Comparison of ENCODE assay signal across 14 mouse cellular contexts in the genomic region with DNA sequence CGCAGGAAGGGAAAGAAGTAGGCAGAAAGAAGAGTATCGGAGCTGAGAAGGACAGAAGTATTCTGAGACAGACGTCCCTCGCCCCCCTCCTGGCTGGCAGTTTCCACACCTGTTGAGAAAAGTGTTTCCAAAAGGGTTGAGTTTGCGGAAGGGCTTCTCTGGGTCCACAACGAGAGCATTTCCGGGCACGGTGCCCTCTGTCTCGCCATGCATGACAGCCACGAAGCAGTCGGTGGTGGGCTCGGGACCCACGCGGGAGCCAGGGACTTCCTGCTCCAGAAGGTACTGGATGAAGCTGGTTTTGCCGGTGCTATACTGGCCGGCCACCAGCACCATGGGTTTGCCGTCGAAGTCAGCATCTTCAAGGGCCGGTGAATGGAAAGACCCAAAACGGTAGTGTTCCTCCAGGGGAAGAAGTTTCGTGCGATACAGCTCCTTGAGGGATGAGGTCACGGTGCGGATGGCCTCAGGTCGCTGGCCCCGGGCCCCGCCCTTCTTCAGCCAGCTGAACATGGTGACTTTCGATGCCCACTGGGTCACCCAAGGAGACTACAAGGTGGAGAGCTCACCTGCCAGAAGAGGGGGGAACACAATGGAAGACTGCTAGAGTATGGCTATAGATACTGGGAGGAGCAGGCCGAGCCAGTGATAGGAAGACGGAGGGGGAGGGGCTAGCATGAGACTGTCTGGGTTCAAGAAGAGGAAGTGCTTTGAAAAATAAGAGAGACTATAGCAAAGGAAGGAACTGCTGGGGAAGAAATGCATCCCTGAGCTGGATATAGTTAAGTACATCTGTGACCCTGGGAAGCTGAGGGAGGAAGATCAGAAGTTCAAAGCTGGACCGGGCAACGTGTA. TPM values are rescaled to one million over a fixed set of nuclear protein-coding genes. Genes with fewer than 3 reads are reported as not detected.
A peak's percentile ranks its signal among the peaks of the same experiment; 100 is the strongest.
DNase-seq lines count a peak whose midpoint lies in the region; ATAC-seq and TF ChIP-seq lines count a peak whose summit lies in the region.
"Had no signal": no experiment of that assay in that cellular context is flagged by ENCODE, and none has a peak within 500 bp of the region (broad histone marks: within the 10 kb centered on the region; RNA-seq: fewer than 3 reads in every experiment).

No protein-coding gene starts in this region.

- no peaks in the 10 kb centered on the region for H3K9me3 ChIP-seq in heart, embryonic 13.5 days
- no peaks in the 10 kb centered on the region; the same call in 1 of the 2 replicates for H3K9me3 ChIP-seq in heart, embryonic 11.5 days (replicated peaks; ENCODE audit: control insufficient read depth, low read length)
- H3K9me3 ChIP-seq in lung, postnatal 0 days (ENCODE audit: low read length) = no peaks in the 10 kb centered on the region
- no peaks in the 10 kb centered on the region for H3K9me3 ChIP-seq in stomach, embryonic 14.5 days (ENCODE audit: control insufficient read depth, low read depth, low read length)
- H3K9me3 ChIP-seq in forebrain, postnatal 0 days (ENCODE audit: low read length) = no peaks in the 10 kb centered on the region
- no peaks in the 10 kb centered on the region for H3K9me3 ChIP-seq in midbrain, postnatal 0 days (ENCODE audit: low read length)
- H3K9me3 ChIP-seq: midbrain, embryonic 10.5 days; neural tube, embryonic 13.5 days had no signal

- no peak for TF ChIP-seq EP300 in lung, postnatal 0 days (IDR thresholded peaks at IDR 0.05)

- H3K4me2 ChIP-seq in heart, embryonic 13.5 days = peak overlapping the region; percentile 72
- H3K4me2 ChIP-seq in heart, embryonic 11.5 days = no peak overlapping the region; the same call in 1 of the 2 replicates
- peak overlapping the region; percentile 46 for H3K4me2 ChIP-seq in lung, postnatal 0 days (replicated peaks; ENCODE audit: low read depth, low read length)
- peak overlapping the region; percentile 17; the same call in 1 of the 2 replicates for H3K4me2 ChIP-seq in stomach, embryonic 14.5 days (replicated peaks; ENCODE audit: low read depth, low read length)
- H3K4me2 ChIP-seq in forebrain, postnatal 0 days (ENCODE audit: low read depth) = no peak overlapping the region
- no peak overlapping the region for H3K4me2 ChIP-seq in midbrain, postnatal 0 days (ENCODE audit: low read depth, low read length, poor library complexity, severe bottlenecking)
- H3K4me2 ChIP-seq: neural tube, embryonic 13.5 days had no signal

- no peak for ATAC-seq in heart, embryonic 13.5 days (ENCODE audit: extremely low read depth, insufficient number of reproducible peaks, low FRiP score, low TSS enrichment)
- ATAC-seq in heart, embryonic 11.5 days (replicated peaks; ENCODE audit: insufficient number of reproducible peaks, low FRiP score, low TSS enrichment) = no peak
- no peak for ATAC-seq in lung, postnatal 0 days
- ATAC-seq in stomach, embryonic 14.5 days (ENCODE audit: insufficient number of reproducible peaks, insufficient read depth, low FRiP score, low read depth) = no peak
- ATAC-seq in forebrain, postnatal 0 days = no peak
- ATAC-seq in midbrain, postnatal 0 days (ENCODE audit: low FRiP score) = no peak

- no peak for DNase-seq in lung, postnatal 0 days (ENCODE audit: low spot score)
- DNase-seq in lung, postnatal 36 days = no peak
- DNase-seq in forebrain, postnatal 0 days = no peak
- DNase-seq in midbrain, postnatal 0 days (ENCODE audit: low spot score) = no peak
- DNase-seq: cerebellum, adult 2 months; left cerebral cortex, postnatal 4 days; right cerebral cortex, postnatal 25 days; thymus, postnatal 4 days had no signal

- 71% methylated on average over 32 of the region's 32 CpGs for WGBS in heart, embryonic 13.5 days
- 78% methylated on average over 32 of the region's 32 CpGs for WGBS in heart, embryonic 11.5 days (ENCODE audit: insufficient replicate concordance)
- WGBS in lung, postnatal 0 days = 54% methylated on average over 32 of the region's 32 CpGs
- WGBS in stomach, embryonic 14.5 days = 83% methylated on average over 32 of the region's 32 CpGs
- WGBS in forebrain, postnatal 0 days = 85% methylated on average over 32 of the region's 32 CpGs
- 84% methylated on average over 32 of the region's 32 CpGs for WGBS in midbrain, postnatal 0 days

- H3K27me3 ChIP-seq in heart, embryonic 13.5 days (replicated peaks) = no peaks in the 10 kb centered on the region
- H3K27me3 ChIP-seq in heart, embryonic 11.5 days (ENCODE audit: control insufficient read depth, insufficient read depth, low read length) = no peaks in the 10 kb centered on the region
- no peaks in the 10 kb centered on the region for H3K27me3 ChIP-seq in lung, postnatal 0 days (replicated peaks; ENCODE audit: insufficient read depth, low read length)
- no peaks in the 10 kb centered on the region for H3K27me3 ChIP-seq in stomach, embryonic 14.5 days (ENCODE audit: control insufficient read depth, insufficient read depth, low read length)
- H3K27me3 ChIP-seq in forebrain, postnatal 0 days (ENCODE audit: insufficient read depth, low read length) = no peaks in the 10 kb centered on the region
- H3K27me3 ChIP-seq in midbrain, postnatal 0 days (ENCODE audit: insufficient read depth, low read length) = no peaks in the 10 kb centered on the region
- H3K27me3 ChIP-seq: neural tube, embryonic 13.5 days had no signal

- H3K4me3 ChIP-seq in heart, embryonic 13.5 days = peak overlapping the region; percentile 24
- no peak overlapping the region for H3K4me3 ChIP-seq in heart, embryonic 11.5 days (ENCODE audit: low read depth, low read length)
- peak overlapping the region; percentile 17 for H3K4me3 ChIP-seq in lung, postnatal 0 days (ENCODE audit: low read depth, low read length)
- H3K4me3 ChIP-seq in embryonic fibroblast, embryonic 13.5 days (ENCODE audit: insufficient read depth, low read length) = no peak overlapping the region
- H3K4me3 ChIP-seq in stomach, embryonic 14.5 days (ENCODE audit: low read depth, low read length) = no peak overlapping the region; the same call in 1 of the 2 replicates
- H3K4me3 ChIP-seq in forebrain, postnatal 0 days (ENCODE audit: low read depth, low read length) = no peak overlapping the region
- H3K4me3 ChIP-seq in midbrain, postnatal 0 days (ENCODE audit: low read depth, low read length) = no peak overlapping the region
- H3K4me3 ChIP-seq: midbrain, embryonic 10.5 days; neural tube, embryonic 13.5 days had no signal

- TF ChIP-seq CTCF in lung, postnatal 0 days (IDR thresholded peaks at IDR 0.05) = no peak
- TF ChIP-seq CTCF in embryonic fibroblast, embryonic 13.5 days (IDR thresholded peaks at IDR 0.05; ENCODE audit: borderline replicate concordance, insufficient read depth, low read length) = no peak
- TF ChIP-seq CTCF in forebrain, postnatal 0 days (IDR thresholded peaks at IDR 0.05; ENCODE audit: low read depth) = no peak
- no peak for TF ChIP-seq CTCF in midbrain, postnatal 0 days (IDR thresholded peaks at IDR 0.05)

- H3K27ac ChIP-seq in heart, embryonic 13.5 days (replicated peaks) = peak overlapping the region; percentile 91
- H3K27ac ChIP-seq in heart, embryonic 11.5 days (ENCODE audit: low read depth, low read length) = no peak overlapping the region
- peak overlapping the region; percentile 93 for H3K27ac ChIP-seq in lung, postnatal 0 days (ENCODE audit: low read length)
- peak overlapping the region; percentile 74 for H3K27ac ChIP-seq in embryonic fibroblast, embryonic 13.5 days (ENCODE audit: insufficient read depth, low read length)
- peak overlapping the region; percentile 92; the same call in 1 of the 2 replicates for H3K27ac ChIP-seq in stomach, embryonic 14.5 days (ENCODE audit: low read length)
- no peak overlapping the region for H3K27ac ChIP-seq in forebrain, postnatal 0 days (ENCODE audit: low read depth, low read length)
- H3K27ac ChIP-seq in midbrain, postnatal 0 days (ENCODE audit: low read depth, low read length) = no peak overlapping the region
- H3K27ac ChIP-seq: midbrain, embryonic 10.5 days; neural tube, embryonic 13.5 days had no signal

- H3K4me1 ChIP-seq in heart, embryonic 13.5 days = peaks cover 54% of the 10 kb centered on the region
- peaks cover 20% of the 10 kb centered on the region for H3K4me1 ChIP-seq in heart, embryonic 11.5 days (ENCODE audit: control insufficient read depth, insufficient read depth, low read length)
- H3K4me1 ChIP-seq in lung, postnatal 0 days (ENCODE audit: insufficient read depth, low read depth, low read length) = peaks cover 39% of the 10 kb centered on the region
- H3K4me1 ChIP-seq in embryonic fibroblast, embryonic 13.5 days (ENCODE audit: control insufficient read depth, insufficient read depth, low read length) = peaks cover 28% of the 10 kb centered on the region
- peaks cover 24% of the 10 kb centered on the region for H3K4me1 ChIP-seq in stomach, embryonic 14.5 days (ENCODE audit: control insufficient read depth, insufficient read depth, low read length)
- no peaks in the 10 kb centered on the region for H3K4me1 ChIP-seq in forebrain, postnatal 0 days (ENCODE audit: insufficient read depth)
- no peaks in the 10 kb centered on the region for H3K4me1 ChIP-seq in midbrain, postnatal 0 days (ENCODE audit: insufficient read depth, low read length)

- H3K36me3 ChIP-seq in heart, embryonic 13.5 days = peaks cover 24% of the 10 kb centered on the region
- no peaks in the 10 kb centered on the region for H3K36me3 ChIP-seq in heart, embryonic 11.5 days (ENCODE audit: control insufficient read depth, insufficient read depth, low read length)
- H3K36me3 ChIP-seq in lung, postnatal 0 days (ENCODE audit: insufficient read depth, low read length) = no peaks in the 10 kb centered on the region
- H3K36me3 ChIP-seq in stomach, embryonic 14.5 days (ENCODE audit: control insufficient read depth, insufficient read depth, low read length) = peaks cover 3% of the 10 kb centered on the region; the same call in 1 of the 2 replicates
- H3K36me3 ChIP-seq in forebrain, postnatal 0 days (ENCODE audit: insufficient read depth) = no peaks in the 10 kb centered on the region
- no peaks in the 10 kb centered on the region for H3K36me3 ChIP-seq in midbrain, postnatal 0 days (ENCODE audit: insufficient read depth, low read length)
- H3K36me3 ChIP-seq: midbrain, embryonic 10.5 days; neural tube, embryonic 13.5 days had no signal

- TF ChIP-seq POLR2A in embryonic fibroblast, embryonic 13.5 days (IDR thresholded peaks at IDR 0.05; ENCODE audit: low read depth, low read length) = no peak

- peak overlapping the region; percentile 70 for H3K9ac ChIP-seq in heart, embryonic 13.5 days
- no peak overlapping the region for H3K9ac ChIP-seq in heart, embryonic 11.5 days (ENCODE audit: low read depth, low read length)
- no peak overlapping the region for H3K9ac ChIP-seq in lung, postnatal 0 days (replicated peaks; ENCODE audit: low read depth)
- H3K9ac ChIP-seq in stomach, embryonic 14.5 days (replicated peaks; ENCODE audit: low read depth, low read length) = no peak overlapping the region
- no peak overlapping the region for H3K9ac ChIP-seq in forebrain, postnatal 0 days
- H3K9ac ChIP-seq in midbrain, postnatal 0 days (replicated peaks; ENCODE audit: low read length, poor library complexity, severe bottlenecking) = no peak overlapping the region
- H3K9ac ChIP-seq: neural tube, embryonic 13.5 days had no signal

RNA-seq across cellular contexts. Expression of a gene that starts 3.3 kb away (rescaled TPM):
- 37.4 and 40.2 TPM in 2 replicates for polyA plus RNA-seq in heart, embryonic 13.5 days (2015; fragmentation: Nextera tagmentation; extraction: Ambion mirVana)
- polyA plus RNA-seq in heart, embryonic 11.5 days (2014; fragmentation: Nextera tagmentation; extraction: Ambion mirVana) = 16.3 and 23.4 TPM in 2 replicates
- 92.2 and 113 TPM in 2 replicates for polyA plus RNA-seq in lung, postnatal 0 days (2015; fragmentation: Nextera tagmentation; extraction: Ambion mirVana)
- polyA plus RNA-seq in embryonic fibroblast, embryonic 13.5 days (2011; ENCODE audit: insufficient read length, low read depth, missing spikeins) = 136 and 191 TPM in 2 replicates
- polyA plus RNA-seq in stomach, embryonic 14.5 days (2014; fragmentation: Nextera tagmentation; extraction: Ambion mirVana) = 36.1 and 49.9 TPM in 2 replicates
- 3.1 and 3.5 TPM in 2 replicates for total RNA-seq in forebrain, postnatal 0 days (2014; rRNA removed)
- polyA plus RNA-seq in forebrain, postnatal 0 days (2015; fragmentation: Nextera tagmentation; extraction: Ambion mirVana) = 4.4 and 5.0 TPM in 2 replicates
- 5.6 and 5.9 TPM in 2 replicates for total RNA-seq in midbrain, postnatal 0 days (2014; rRNA removed)
- polyA plus RNA-seq in midbrain, postnatal 0 days (2015; fragmentation: Nextera tagmentation; extraction: Ambion mirVana) = 3.9 and 4.3 TPM in 2 replicates

RNA-seq across cellular contexts. Expression of a gene that starts 18.2 kb away (rescaled TPM):
- polyA plus RNA-seq in heart, embryonic 13.5 days (2015; fragmentation: Nextera tagmentation; extraction: Ambion mirVana) = 107 and 116 TPM in 2 replicates
- 130 and 137 TPM in 2 replicates for polyA plus RNA-seq in heart, embryonic 11.5 days (2014; fragmentation: Nextera tagmentation; extraction: Ambion mirVana)
- 196 and 204 TPM in 2 replicates for polyA plus RNA-seq in lung, postnatal 0 days (2015; fragmentation: Nextera tagmentation; extraction: Ambion mirVana)
- polyA plus RNA-seq in embryonic fibroblast, embryonic 13.5 days (2011; ENCODE audit: insufficient read length, low read depth, missing spikeins) = 87.7 and 98.1 TPM in 2 replicates
- 187 and 201 TPM in 2 replicates for polyA plus RNA-seq in stomach, embryonic 14.5 days (2014; fragmentation: Nextera tagmentation; extraction: Ambion mirVana)
- total RNA-seq in forebrain, postnatal 0 days (2014; rRNA removed) = 117 and 189 TPM in 2 replicates
- 143 and 154 TPM in 2 replicates for polyA plus RNA-seq in forebrain, postnatal 0 days (2015; fragmentation: Nextera tagmentation; extraction: Ambion mirVana)
- total RNA-seq in midbrain, postnatal 0 days (2014; rRNA removed) = 82.8 and 104 TPM in 2 replicates
- 128 and 143 TPM in 2 replicates for polyA plus RNA-seq in midbrain, postnatal 0 days (2015; fragmentation: Nextera tagmentation; extraction: Ambion mirVana)

RNA-seq across cellular contexts. Expression of a gene that starts 41.8 kb away (rescaled TPM):
- polyA plus RNA-seq in heart, embryonic 13.5 days (2015; fragmentation: Nextera tagmentation; extraction: Ambion mirVana) = 667 and 720 TPM in 2 replicates
- polyA plus RNA-seq in heart, embryonic 11.5 days (2014; fragmentation: Nextera tagmentation; extraction: Ambion mirVana) = 726 and 772 TPM in 2 replicates
- polyA plus RNA-seq in lung, postnatal 0 days (2015; fragmentation: Nextera tagmentation; extraction: Ambion mirVana) = 552 and 558 TPM in 2 replicates
- polyA plus RNA-seq in embryonic fibroblast, embryonic 13.5 days (2011; ENCODE audit: insufficient read length, low read depth, missing spikeins) = 382 and 390 TPM in 2 replicates
- polyA plus RNA-seq in stomach, embryonic 14.5 days (2014; fragmentation: Nextera tagmentation; extraction: Ambion mirVana) = 958 and 987 TPM in 2 replicates
- 813 and 1,238 TPM in 2 replicates for total RNA-seq in forebrain, postnatal 0 days (2014; rRNA removed)
- polyA plus RNA-seq in forebrain, postnatal 0 days (2015; fragmentation: Nextera tagmentation; extraction: Ambion mirVana) = 2,478 and 2,732 TPM in 2 replicates
- total RNA-seq in midbrain, postnatal 0 days (2014; rRNA removed) = 718 and 730 TPM in 2 replicates
- polyA plus RNA-seq in midbrain, postnatal 0 days (2015; fragmentation: Nextera tagmentation; extraction: Ambion mirVana) = 2,106 and 2,315 TPM in 2 replicates

Comparison
In these comparisons a context has a peak if more than half of its experiments do, and no peak if none do; other contexts are left out.
1. H3K27ac ChIP-seq: peak in heart, embryonic 13.5 days (single experiment), lung, postnatal 0 days (single experiment), embryonic fibroblast, embryonic 13.5 days (single experiment) and stomach, embryonic 14.5 days (single experiment); none in heart, embryonic 11.5 days (single experiment), forebrain, postnatal 0 days (single experiment) and midbrain, postnatal 0 days (single experiment).
2. H3K4me2 ChIP-seq: peak in heart, embryonic 13.5 days (single experiment), lung, postnatal 0 days (single experiment) and stomach, embryonic 14.5 days (single experiment); none in heart, embryonic 11.5 days (single experiment), forebrain, postnatal 0 days (single experiment) and midbrain, postnatal 0 days (single experiment).
3. H3K4me3 ChIP-seq: peak in heart, embryonic 13.5 days (single experiment) and lung, postnatal 0 days (single experiment); none in heart, embryonic 11.5 days (single experiment), embryonic fibroblast, embryonic 13.5 days (single experiment), stomach, embryonic 14.5 days (single experiment), forebrain, postnatal 0 days (single experiment) and midbrain, postnatal 0 days (single experiment).